Mouse (Mus musculus) forebrain, embryonic 15.5 days (tissue): ENCODE data around the gene Cars2. TPM values are rescaled to one million over a fixed set of nuclear protein-coding genes. Genes with fewer than 3 reads are reported as not detected.
"Not testable (repeated sequence)": the region's sequence is repeated elsewhere in the genome, so short reads cannot be mapped to it uniquely, and the experiment has no call there.

Experiments
- ATAC-seq: fragments of 200-750 bp; cut with Nextera tagmentation; replicated peaks from 2 replicates; pipeline ENCODE4 v1.8.0; 2017; ENCODE audit warnings: mild to moderate bottlenecking, moderate TSS enrichment, moderate library complexity
- H3K27ac ChIP-seq: fragments of 300-500 bp; sonication (generic); replicated peaks from 2 replicates; pipeline ENCODE4 v1.5.1; 2015; ENCODE audit warnings: mild to moderate bottlenecking, inconsistent platforms
- H3K27me3 ChIP-seq: fragments of 300-500 bp; sonication (generic); 2 replicates; pipeline ENCODE4 v1.6.1; 2015; ENCODE audit warnings: inconsistent platforms
- H3K36me3 ChIP-seq: fragments of 300-500 bp; sonication (generic); 2 replicates; pipeline ENCODE4 v1.6.1; 2015; ENCODE audit warnings: mild to moderate bottlenecking, inconsistent platforms
- H3K4me1 ChIP-seq: fragments of 300-500 bp; sonication (generic); 2 replicates; pipeline ENCODE4 v1.6.1; 2015; ENCODE audit warnings: inconsistent platforms
- H3K4me2 ChIP-seq: fragments of 300-500 bp; sonication (generic); replicated peaks from 2 replicates; pipeline ENCODE4 v1.6.1; 2015; ENCODE audit warnings: mild to moderate bottlenecking, inconsistent platforms
- H3K4me3 ChIP-seq: fragments of 300-500 bp; sonication (generic); 2 replicates; pipeline ENCODE4 v1.5.1; 2015; ENCODE audit warnings: mild to moderate bottlenecking, inconsistent platforms
- H3K9ac ChIP-seq: fragments of 300-500 bp; sonication (generic); replicated peaks from 2 replicates; pipeline ENCODE4 v1.6.1; 2015; ENCODE audit warnings: mild to moderate bottlenecking, inconsistent platforms
- H3K9me3 ChIP-seq: fragments of 300-500 bp; sonication (generic); 2 replicates; pipeline ENCODE4 v1.6.1; 2016; ENCODE audit warnings: inconsistent platforms
- WGBS: fragments of 180-500 bp; shearing (Covaris S2); methylation state at CpG from one replicate; pipeline ENCODE4 v1.1.7; 2015; ENCODE audit warnings: mixed read lengths; 5-methylcytosine and 5-hydroxymethylcytosine counted together
- polyA plus RNA-seq: library from polyadenylated mRNA; unstranded; fragments of >200 nt; fragmentation: Nextera tagmentation; extraction: Ambion mirVana; gene quantifications from 2 replicates; pipeline ENCODE4 v1.2.1, GENCODE M21; 2015

The Cars2 gene
- polyA plus RNA-seq, 1 experiment from 2014 or later = 27.9 TPM

- peaks cover 69% of the 10 kb centered on the region for H3K27me3 ChIP-seq
Measured at GRCm38 (mm10) chr8:11477811-11478761, 72.5 kb downstream of the Cars2 start, which contains the start of gene Rab20. Gene Rab20 (minus strand): TSS chr8:11478710.

GRCm38 (mm10) chr8:11477178-11477553 lies 73.4 kb downstream of the Cars2 start:
- Histone ChIP-seq H3K4me2 (peak overlapping the region; percentile 91), H3K36me3 (no peaks in the 10 kb centered on the region), H3K9me3 (no peaks in the 10 kb centered on the region), H3K27ac (no peak overlapping the region), H3K4me3 (peak overlapping the region; percentile 46; the same call in 1 of the 2 replicates), H3K9ac (no peak overlapping the region), H3K27me3 (peaks cover 69% of the 10 kb centered on the region), H3K4me1 (peaks cover 22% of the 10 kb centered on the region)
- whole genome bisulfite sequencing = 6% methylated on average over 9 of the region's 9 CpGs
- ATAC-seq = no peak

More at GRCm38 (mm10) chr8:11477811-11478761, 72.5 kb downstream of the Cars2 start, which contains the start of gene Rab20:
- H3K36me3 ChIP-seq = no peaks in the 10 kb centered on the region
- no peak within 1 kb of the TSS for H3K27ac ChIP-seq
- no peaks in the 10 kb centered on the region for H3K9me3 ChIP-seq
- H3K4me3 ChIP-seq = peak within 1 kb of the TSS; percentile 46
- ATAC-seq = peak; percentile 83
- peaks cover 22% of the 10 kb centered on the region for H3K4me1 ChIP-seq
- H3K4me2 ChIP-seq = peak within 1 kb of the TSS; percentile 91
- peak within 1 kb of the TSS; percentile 42 for H3K9ac ChIP-seq
- WGBS = under 1% methylated on average over 69 of the region's 69 CpGs

GRCm38 (mm10) chr8:11476338-11477177 lies 74.0 kb downstream of the Cars2 start:
- Histone ChIP-seq H3K9me3 (no peaks in the 10 kb centered on the region), H3K27me3 (peaks cover 65% of the 10 kb centered on the region), H3K9ac (no peak overlapping the region), H3K4me3 (peak overlapping the region; percentile 16), H3K4me1 (peaks cover 22% of the 10 kb centered on the region), H3K36me3 (no peaks in the 10 kb centered on the region), H3K4me2 (peak overlapping the region; percentile 91), H3K27ac (no peak overlapping the region)
- no peak for ATAC-seq
- 9% methylated on average over 24 of the region's 24 CpGs for WGBS

- ATAC-seq = no peak
- no peak overlapping the region for H3K4me2 ChIP-seq
- WGBS = 16% methylated on average over 2 of the region's 2 CpGs
Measured at GRCm38 (mm10) chr8:11475876-11476275, 74.7 kb downstream of the Cars2 start.

GRCm38 (mm10) chr8:11475397-11475796 lies 75.2 kb downstream of the Cars2 start:
- no peak overlapping the region for H3K4me2 ChIP-seq
- peaks cover 22% of the 10 kb centered on the region for H3K4me1 ChIP-seq
- no peaks in the 10 kb centered on the region for H3K36me3 ChIP-seq
- H3K27me3 ChIP-seq = peaks cover 58% of the 10 kb centered on the region
- no peak overlapping the region for H3K4me3 ChIP-seq
- ATAC-seq = no peak
- no peak overlapping the region for H3K9ac ChIP-seq
- WGBS = 10% methylated on average over 9 of the region's 10 CpGs
- H3K9me3 ChIP-seq = no peaks in the 10 kb centered on the region
- no peak overlapping the region for H3K27ac ChIP-seq

More at GRCm38 (mm10) chr8:11475876-11476275, 74.7 kb downstream of the Cars2 start:
- Histone ChIP-seq H3K27me3 (peaks cover 62% of the 10 kb centered on the region), H3K4me1 (peaks cover 22% of the 10 kb centered on the region), H3K27ac (no peak overlapping the region), H3K36me3 (no peaks in the 10 kb centered on the region), H3K9me3 (no peaks in the 10 kb centered on the region), H3K4me3 (no peak overlapping the region), H3K9ac (no peak overlapping the region)

- H3K27me3 ChIP-seq = peaks cover 36% of the 10 kb centered on the region
- no peaks in the 10 kb centered on the region for H3K36me3 ChIP-seq
- 45% methylated on average over 4 of the region's 4 CpGs for WGBS
- no peaks in the 10 kb centered on the region for H3K9me3 ChIP-seq
- no peak overlapping the region for H3K4me2 ChIP-seq
- no peak overlapping the region for H3K4me3 ChIP-seq
- no peak overlapping the region for H3K27ac ChIP-seq
- peaks cover 13% of the 10 kb centered on the region for H3K4me1 ChIP-seq
- H3K9ac ChIP-seq = no peak overlapping the region
- ATAC-seq = no peak
Measured at GRCm38 (mm10) chr8:11473072-11473471, 77.5 kb downstream of the Cars2 start.

GRCm38 (mm10) chr8:11471309-11471708 lies 79.3 kb downstream of the Cars2 start:
- Histone ChIP-seq H3K9ac (no peak overlapping the region), H3K27ac (no peak overlapping the region), H3K4me2 (no peak overlapping the region), H3K27me3 (peaks cover 18% of the 10 kb centered on the region), H3K4me1 (no peaks in the 10 kb centered on the region), H3K4me3 (no peak overlapping the region), H3K9me3 (no peaks in the 10 kb centered on the region), H3K36me3 (no peaks in the 10 kb centered on the region)
- ATAC-seq = no peak
- 24% methylated on average over 8 of the region's 8 CpGs for WGBS

GRCm38 (mm10) chr8:11470694-11471093 lies 79.9 kb downstream of the Cars2 start:
- H3K4me3 ChIP-seq = no peak overlapping the region
- H3K9ac ChIP-seq = no peak overlapping the region
- peaks cover 14% of the 10 kb centered on the region for H3K27me3 ChIP-seq
- H3K36me3 ChIP-seq = no peaks in the 10 kb centered on the region
- H3K4me1 ChIP-seq = no peaks in the 10 kb centered on the region
- no peak overlapping the region for H3K4me2 ChIP-seq
- H3K27ac ChIP-seq = no peak overlapping the region
- ATAC-seq = no peak
- H3K9me3 ChIP-seq = no peaks in the 10 kb centered on the region
- 74% methylated on average over 7 of the region's 7 CpGs for WGBS

- H3K4me3 ChIP-seq = no peak overlapping the region
- no peaks in the 10 kb centered on the region for H3K36me3 ChIP-seq
- no peaks in the 10 kb centered on the region for H3K4me1 ChIP-seq
- no peak overlapping the region for H3K4me2 ChIP-seq
- H3K27me3 ChIP-seq = peaks cover 5% of the 10 kb centered on the region; the same call in 1 of the 2 replicates
- no peak overlapping the region for H3K9ac ChIP-seq
- no peaks in the 10 kb centered on the region for H3K9me3 ChIP-seq
- no peak for ATAC-seq
- no peak overlapping the region for H3K27ac ChIP-seq
- WGBS = 6% methylated on average over 3 of the region's 3 CpGs
Measured at GRCm38 (mm10) chr8:11469095-11469494, 81.5 kb downstream of the Cars2 start.

- not testable (repeated sequence) for H3K36me3 ChIP-seq, H3K4me3 ChIP-seq, H3K9me3 ChIP-seq, H3K9ac ChIP-seq, ATAC-seq, H3K4me2 ChIP-seq, H3K4me1 ChIP-seq, H3K27me3 ChIP-seq, H3K27ac ChIP-seq
- 61% methylated on average over 5 of the region's 5 CpGs for WGBS
Measured at GRCm38 (mm10) chr8:11466528-11466927, 84.1 kb downstream of the Cars2 start.

GRCm38 (mm10) chr8:11465619-11466018 lies 85.0 kb downstream of the Cars2 start:
- ATAC-seq = no peak
- H3K4me3 ChIP-seq = no peak overlapping the region
- H3K36me3 ChIP-seq = no peaks in the 10 kb centered on the region
- H3K27me3 ChIP-seq = no peaks in the 10 kb centered on the region
- WGBS = 81% methylated on average over 4 of the region's 4 CpGs
- no peaks in the 10 kb centered on the region for H3K4me1 ChIP-seq
- H3K27ac ChIP-seq = no peak overlapping the region
- H3K9ac ChIP-seq = no peak overlapping the region
- H3K4me2 ChIP-seq = no peak overlapping the region
- H3K9me3 ChIP-seq = no peaks in the 10 kb centered on the region

- no peak for ATAC-seq
- H3K27ac ChIP-seq = no peak overlapping the region
- 93% methylated on average over 3 of the region's 3 CpGs for WGBS
- no peak overlapping the region for H3K9ac ChIP-seq
- H3K9me3 ChIP-seq = no peaks in the 10 kb centered on the region
- H3K4me3 ChIP-seq = no peak overlapping the region
- H3K4me1 ChIP-seq = no peaks in the 10 kb centered on the region
- no peak overlapping the region for H3K4me2 ChIP-seq
- H3K36me3 ChIP-seq = no peaks in the 10 kb centered on the region
- H3K27me3 ChIP-seq = no peaks in the 10 kb centered on the region
Measured at GRCm38 (mm10) chr8:11464707-11464964, 85.9 kb downstream of the Cars2 start.
